ENCODE assay signal across 18 mouse cellular contexts in the genomic region with DNA sequence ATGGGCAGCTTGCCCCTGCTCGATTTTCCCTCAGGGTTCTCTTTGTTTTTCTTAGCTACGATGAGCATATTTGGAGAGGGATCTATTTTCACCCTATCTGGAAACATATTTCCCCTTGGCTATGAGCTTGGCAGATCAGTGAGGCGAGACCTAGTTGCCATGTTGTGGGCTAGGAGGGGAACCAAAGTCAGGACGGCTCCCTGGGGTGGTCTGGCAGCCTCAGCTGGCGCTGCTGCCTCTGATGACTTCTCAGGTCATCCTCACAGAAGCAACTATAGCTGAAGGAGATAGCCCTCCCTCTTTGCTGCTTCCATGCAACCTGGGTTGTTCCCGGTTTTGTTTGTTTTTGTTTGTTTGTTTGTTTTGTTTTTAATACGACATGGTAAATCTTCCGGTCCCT. TPM values are rescaled to one million over a fixed set of nuclear protein-coding genes. Genes with fewer than 3 reads are reported as not detected.
DNase-seq lines count a peak whose midpoint lies in the region; ATAC-seq and TF ChIP-seq lines count a peak whose summit lies in the region.
"Had no signal": no experiment of that assay in that cellular context is flagged by ENCODE, and none has a peak within 500 bp of the region (broad histone marks: within the 10 kb centered on the region; RNA-seq: fewer than 3 reads in every experiment).

No protein-coding gene starts in this region.

- intact Hi-C loops in left cerebral cortex, postnatal 4 days (cut with DNase I), result no loop called here
- intact Hi-C loops in left cerebral cortex, postnatal 10 days (cut with DNase I), result no loop called here

- 64% methylated on average over 8 of the region's 8 CpGs for WGBS in hindbrain, postnatal 0 days
- 66% methylated on average over 8 of the region's 8 CpGs for WGBS in hindbrain, embryonic 13.5 days
- WGBS in forebrain, embryonic 14.5 days, result 81% methylated on average over 8 of the region's 8 CpGs

- H3K27me3 ChIP-seq in hindbrain, postnatal 0 days (ENCODE audit: insufficient read depth, low read length), result no peaks in the 10 kb centered on the region
- no peaks in the 10 kb centered on the region for H3K27me3 ChIP-seq in hindbrain, embryonic 13.5 days
- H3K27me3 ChIP-seq in forebrain, embryonic 14.5 days (replicated peaks; ENCODE audit: control insufficient read depth, insufficient read depth, low read length), result no peaks in the 10 kb centered on the region
- H3K27me3 ChIP-seq: embryonic facial prominence, embryonic 12.5 days; forebrain, embryonic 13.5 days; Patski had no signal

- no peak overlapping the region for H3K4me2 ChIP-seq in hindbrain, postnatal 0 days (ENCODE audit: low read depth, low read length)
- no peak overlapping the region for H3K4me2 ChIP-seq in hindbrain, embryonic 13.5 days
- no peak overlapping the region for H3K4me2 ChIP-seq in forebrain, embryonic 14.5 days (ENCODE audit: low read length)
- H3K4me2 ChIP-seq: embryonic facial prominence, embryonic 12.5 days; forebrain, embryonic 13.5 days had no signal

- H3K4me3 ChIP-seq in hindbrain, postnatal 0 days (ENCODE audit: low read length), result no peak overlapping the region
- no peak overlapping the region for H3K4me3 ChIP-seq in hindbrain, embryonic 13.5 days
- H3K4me3 ChIP-seq in forebrain, embryonic 14.5 days (ENCODE audit: low read depth, low read length), result no peak overlapping the region
- H3K4me3 ChIP-seq: embryonic facial prominence, embryonic 10.5 days; embryonic facial prominence, embryonic 12.5 days; forebrain, embryonic 13.5 days had no signal

- H3K4me1 ChIP-seq in hindbrain, postnatal 0 days (ENCODE audit: insufficient read depth, low read length), result no peaks in the 10 kb centered on the region; the same call in 1 of the 2 replicates
- 0 out of 2 replicates have a peak, but pooled peaks cover 4% of the 10 kb centered on the region for H3K4me1 ChIP-seq in hindbrain, embryonic 13.5 days (replicated peaks)
- H3K4me1 ChIP-seq in forebrain, embryonic 14.5 days (ENCODE audit: control insufficient read depth, insufficient read depth, low read length), result no peaks in the 10 kb centered on the region
- H3K4me1 ChIP-seq: embryonic facial prominence, embryonic 12.5 days; forebrain, embryonic 13.5 days had no signal

- H3K36me3 ChIP-seq in hindbrain, postnatal 0 days (ENCODE audit: insufficient read depth, low read length), result no peaks in the 10 kb centered on the region
- no peaks in the 10 kb centered on the region for H3K36me3 ChIP-seq in hindbrain, embryonic 13.5 days
- H3K36me3 ChIP-seq in forebrain, embryonic 14.5 days (ENCODE audit: control insufficient read depth, insufficient read depth, low read length), result no peaks in the 10 kb centered on the region
- H3K36me3 ChIP-seq: embryonic facial prominence, embryonic 10.5 days; embryonic facial prominence, embryonic 12.5 days had no signal

- H3K27ac ChIP-seq in hindbrain, postnatal 0 days, result no peak overlapping the region
- no peak overlapping the region for H3K27ac ChIP-seq in hindbrain, embryonic 13.5 days
- H3K27ac ChIP-seq in forebrain, embryonic 14.5 days (ENCODE audit: low read depth, low read length), result no peak overlapping the region
- H3K27ac ChIP-seq: embryonic facial prominence, embryonic 10.5 days; embryonic facial prominence, embryonic 12.5 days; forebrain, embryonic 13.5 days had no signal

- no peak overlapping the region for H3K9ac ChIP-seq in hindbrain, postnatal 0 days (replicated peaks; ENCODE audit: low read length)
- no peak overlapping the region for H3K9ac ChIP-seq in hindbrain, embryonic 13.5 days
- no peak overlapping the region for H3K9ac ChIP-seq in forebrain, embryonic 14.5 days (ENCODE audit: low read length)
- H3K9ac ChIP-seq: embryonic facial prominence, embryonic 12.5 days; forebrain, embryonic 13.5 days had no signal

- TF ChIP-seq CTCF in hindbrain, postnatal 0 days (IDR thresholded peaks at IDR 0.05; ENCODE audit: low read depth), result no peak

- DNase-seq in cerebellum, postnatal 14 days, result peak; percentile 70 to 79
- no peak for DNase-seq in cerebellum, adult 11 months
- peak; percentile 5 for DNase-seq in hindbrain, postnatal 0 days (ENCODE audit: low spot score)
- DNase-seq in left cerebral cortex, postnatal 4 days, result peak; percentile 65
- no peak for DNase-seq in left cerebral cortex, postnatal 10 days (ENCODE audit: extremely low spot score in 1 of 2, low spot score in 2 of 2)
- no peak for DNase-seq in forebrain, embryonic 14.5 days (ENCODE audit: low spot score)
- DNase-seq: adrenal gland, adult 8-10 months; adrenal gland, postnatal 14 days; adrenal gland, postnatal 36 days; cerebellum, adult 18-20 months; cerebellum, adult 8-10 months had no signal

- ATAC-seq in hindbrain, postnatal 0 days, result no peak
- ATAC-seq in hindbrain, embryonic 13.5 days (ENCODE audit: low FRiP score), result no peak
- no peak for ATAC-seq in forebrain, embryonic 14.5 days
- ATAC-seq: activated CD4-positive, CD25-positive, alpha-beta regulatory T cell, adult 4 months; forebrain, embryonic 13.5 days; forebrain, embryonic 16.5 days; Patski had no signal

- no peaks in the 10 kb centered on the region for H3K9me3 ChIP-seq in hindbrain, postnatal 0 days (ENCODE audit: low read length)
- H3K9me3 ChIP-seq in hindbrain, embryonic 13.5 days, result no peaks in the 10 kb centered on the region
- no peaks in the 10 kb centered on the region for H3K9me3 ChIP-seq in forebrain, embryonic 14.5 days (replicated peaks; ENCODE audit: control insufficient read depth, low read length)
- H3K9me3 ChIP-seq: embryonic facial prominence, embryonic 10.5 days; embryonic facial prominence, embryonic 12.5 days; forebrain, embryonic 13.5 days had no signal

RNA-seq across cellular contexts. Expression of a gene that starts 9.1 kb away (rescaled TPM):
- total RNA-seq in hindbrain, postnatal 0 days (2014; rRNA removed), result 11.4 and 18.2 TPM in 2 replicates
- 10.0 and 10.1 TPM in 2 replicates for polyA plus RNA-seq in hindbrain, postnatal 0 days (2015; fragmentation: Nextera tagmentation; extraction: Ambion mirVana)
- 9.5 and 10.4 TPM in 2 replicates for polyA plus RNA-seq in hindbrain, embryonic 13.5 days (2015; fragmentation: Nextera tagmentation; extraction: Ambion mirVana)
- total RNA-seq in left cerebral cortex, postnatal 4 days (2021), result 10 to 100 TPM in 1 of 2 experiments, 1 to 10 TPM in 1; 8.3 to 11.9 TPM
- total RNA-seq in left cerebral cortex, postnatal 10 days (2021), result 10 to 100 TPM; 11.0 to 12.0 TPM
- 6.0 and 6.7 TPM in 2 replicates for polyA plus RNA-seq in forebrain, embryonic 14.5 days (2014; fragmentation: Nextera tagmentation; extraction: Ambion mirVana)

RNA-seq across cellular contexts. Expression of a gene that starts 19.1 kb away (rescaled TPM):
- 26.2 and 26.8 TPM in 2 replicates for total RNA-seq in hindbrain, postnatal 0 days (2014; rRNA removed)
- polyA plus RNA-seq in hindbrain, postnatal 0 days (2015; fragmentation: Nextera tagmentation; extraction: Ambion mirVana), result 19.6 and 20.4 TPM in 2 replicates
- 29.2 and 31.7 TPM in 2 replicates for polyA plus RNA-seq in hindbrain, embryonic 13.5 days (2015; fragmentation: Nextera tagmentation; extraction: Ambion mirVana)
- 10 to 100 TPM; 39.5 to 41.4 TPM for total RNA-seq in left cerebral cortex, postnatal 4 days (2021)
- 10 to 100 TPM; 17.1 to 19.4 TPM for total RNA-seq in left cerebral cortex, postnatal 10 days (2021)
- 17.9 and 19.5 TPM in 2 replicates for polyA plus RNA-seq in forebrain, embryonic 14.5 days (2014; fragmentation: Nextera tagmentation; extraction: Ambion mirVana)

Comparison
In these comparisons a context has a peak if more than half of its experiments do, and no peak if none do; other contexts are left out.
1. DNase-seq: peak in cerebellum, postnatal 14 days (2 of 2), hindbrain, postnatal 0 days (single experiment) and left cerebral cortex, postnatal 4 days (single experiment); none in cerebellum, adult 11 months (single experiment), left cerebral cortex, postnatal 10 days (0 of 2) and forebrain, embryonic 14.5 days (single experiment).